Mouse (Mus musculus) lung, adult 2 months (tissue): ENCODE results near the gene Zfp113.

Experiments
- CTCF ChIP-seq: fragments of 200-500 bp; IDR thresholded peaks from 2 replicates; pipeline ENCODE4 v1.5.1; 2011; ENCODE audit warnings: mild to moderate bottlenecking, low read length, control low read depth; ENCODE audit not compliant: insufficient read depth
- POLR2A ChIP-seq: fragments of 200-500 bp; IDR thresholded peaks from 2 replicates; pipeline ENCODE4 v1.6.1; 2011; ENCODE audit warnings: low read depth, mild to moderate bottlenecking, control low read depth, low read length, borderline replicate concordance; ENCODE audit errors: extremely low read depth

- TF ChIP-seq CTCF (no peak), POLR2A (no peak)
Observed at GRCm38 (mm10) chr5:138117199-138118015, 38.1 kb downstream of the Zfp113 start.
